Mouse (Mus musculus) brown adipose tissue, adult 24 weeks (tissue): Measurements from ENCODE around the gene Vash1. TPM values are rescaled to one million over a fixed set of nuclear protein-coding genes. Genes with fewer than 3 reads are reported as not detected.
A peak's percentile ranks its signal among the peaks of the same experiment; 100 is the strongest.

Experiments
- H3K27ac ChIP-seq: fragments of 200-500 bp; replicated peaks from 2 replicates; pipeline ENCODE4 v1.5.1; 2012; ENCODE audit warnings: low read depth, mild to moderate bottlenecking, low read length
- H3K4me1 ChIP-seq: fragments of 200-500 bp; 2 replicates; pipeline ENCODE4 v1.6.1; 2012; ENCODE audit warnings: low read length, mixed read lengths; ENCODE audit not compliant: control insufficient read depth, insufficient read depth, insufficient read length
- H3K4me3 ChIP-seq: fragments of 200-500 bp; 2 replicates; pipeline ENCODE4 v1.5.1; 2012; ENCODE audit warnings: low read depth, mild to moderate bottlenecking, low read length, moderate library complexity; ENCODE audit not compliant: insufficient read depth
- polyA plus RNA-seq: library from polyadenylated mRNA; stranded (reverse); fragments of >200 nt; gene quantifications from 2 replicates; pipeline ENCODE4 v1.2.4, GENCODE M21; 2012; ENCODE audit not compliant: missing spikeins, insufficient read depth, insufficient read length

Gene Vash1
- polyA plus RNA-seq, 1 experiment: 1.5 TPM

- H3K27ac ChIP-seq: 0 out of 2 replicates have a peak overlapping the region, but pooled peaks have one; percentile 15
- peaks cover 14% of the 10 kb centered on the region; the same call in 1 of the 2 replicates for H3K4me1 ChIP-seq
- no peak overlapping the region for H3K4me3 ChIP-seq
These were observed 12.4 kb downstream of the Vash1 start for GRCm38 (mm10) chr12:86690700-86691485.

GRCm38 (mm10) chr12:86692471-86693356 is 14.2 kb downstream of the Vash1 start:
- Histone ChIP-seq H3K4me1 (peaks cover 5% of the 10 kb centered on the region; the same call in 1 of the 2 replicates), H3K4me3 (no peak overlapping the region), H3K27ac (no peak overlapping the region)

GRCm38 (mm10) chr12:86693389-86693788 is 14.9 kb downstream of the Vash1 start:
- no peaks in the 10 kb centered on the region; the same call in 1 of the 2 replicates for H3K4me1 ChIP-seq
- H3K27ac ChIP-seq: no peak overlapping the region
- H3K4me3 ChIP-seq: no peak overlapping the region

- no peak overlapping the region for H3K27ac ChIP-seq
- H3K4me1 ChIP-seq: no peaks in the 10 kb centered on the region
- no peak overlapping the region for H3K4me3 ChIP-seq
These were observed 15.9 kb downstream of the Vash1 start for GRCm38 (mm10) chr12:86694441-86694840.

- H3K4me1 ChIP-seq: no peaks in the 10 kb centered on the region
- H3K27ac ChIP-seq: no peak overlapping the region
- no peak overlapping the region for H3K4me3 ChIP-seq
These were observed 19.5 kb downstream of the Vash1 start for GRCm38 (mm10) chr12:86697996-86698395.

- H3K4me3 ChIP-seq: no peak overlapping the region
- H3K4me1 ChIP-seq: no peaks in the 10 kb centered on the region
- no peak overlapping the region for H3K27ac ChIP-seq
These were observed 20.0 kb downstream of the Vash1 start for GRCm38 (mm10) chr12:86698537-86698936.

GRCm38 (mm10) chr12:86699965-86700926 is 21.7 kb downstream of the Vash1 start:
- Histone ChIP-seq H3K4me1 (no peaks in the 10 kb centered on the region), H3K27ac (no peak overlapping the region), H3K4me3 (no peak overlapping the region)

GRCm38 (mm10) chr12:86700927-86701310 is 22.4 kb downstream of the Vash1 start:
- H3K4me1 ChIP-seq: no peaks in the 10 kb centered on the region
- H3K27ac ChIP-seq: no peak overlapping the region
- no peak overlapping the region for H3K4me3 ChIP-seq

GRCm38 (mm10) chr12:86701491-86701890 is 23.0 kb downstream of the Vash1 start:
- Histone ChIP-seq H3K4me3 (no peak overlapping the region), H3K4me1 (no peaks in the 10 kb centered on the region), H3K27ac (no peak overlapping the region)

- Histone ChIP-seq H3K27ac (no peak overlapping the region), H3K4me1 (no peaks in the 10 kb centered on the region), H3K4me3 (no peak overlapping the region)
These were observed 24.2 kb downstream of the Vash1 start for GRCm38 (mm10) chr12:86702690-86703089.

- H3K4me3 ChIP-seq: no peak overlapping the region
- no peak overlapping the region for H3K27ac ChIP-seq
- no peaks in the 10 kb centered on the region for H3K4me1 ChIP-seq
These were observed 27.3 kb downstream of the Vash1 start for GRCm38 (mm10) chr12:86705843-86706242.

GRCm38 (mm10) chr12:86714026-86714425 is 35.5 kb downstream of the Vash1 start:
- H3K4me1 ChIP-seq: no peaks in the 10 kb centered on the region
- no peak overlapping the region for H3K27ac ChIP-seq
- H3K4me3 ChIP-seq: no peak overlapping the region

- H3K4me1 ChIP-seq: no peaks in the 10 kb centered on the region
- no peak overlapping the region for H3K27ac ChIP-seq
- H3K4me3 ChIP-seq: no peak overlapping the region
These were observed 36.9 kb downstream of the Vash1 start for GRCm38 (mm10) chr12:86715401-86715800.

- H3K4me3 ChIP-seq: no peak overlapping the region
- no peaks in the 10 kb centered on the region for H3K4me1 ChIP-seq
- H3K27ac ChIP-seq: no peak overlapping the region
These were observed 38.5 kb downstream of the Vash1 start for GRCm38 (mm10) chr12:86716962-86717361.
